Mouse (Mus musculus): ENCODE results near the gene Antxr2.

Gene Antxr2

GRCm38 (mm10) chr5:97913901-97914300 lies 116.9 kb downstream of the Antxr2 start:
- DNase-seq (ENCODE audit: inconsistent ontology term): peak; percentile 33

DNA sequence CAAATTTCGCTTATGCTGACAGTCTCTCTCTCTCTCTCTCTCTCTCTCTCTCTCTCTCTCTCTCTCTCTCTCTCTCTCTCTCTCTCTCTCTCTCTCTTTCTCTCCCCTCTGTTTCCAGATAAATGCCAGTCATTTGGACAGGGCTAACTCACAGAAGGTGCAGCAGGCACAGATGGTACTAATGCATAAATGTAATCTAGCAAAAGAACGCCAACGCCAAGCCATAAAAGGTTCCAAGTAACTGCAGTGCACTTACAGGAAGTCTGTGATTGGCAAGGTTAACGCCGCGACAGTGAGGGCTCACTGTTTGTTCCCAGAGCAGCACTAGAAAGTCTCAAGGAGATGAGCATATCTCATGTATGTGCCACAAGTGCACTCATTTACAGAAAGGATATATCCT lies 123.4 kb downstream of the Antxr2 start:
- no peak for DNase-seq (ENCODE audit: inconsistent ontology term)

- no peak for DNase-seq (ENCODE audit: inconsistent ontology term)
These were observed 124.1 kb downstream of the Antxr2 start for GRCm38 (mm10) chr5:97906537-97907266.

DNA sequence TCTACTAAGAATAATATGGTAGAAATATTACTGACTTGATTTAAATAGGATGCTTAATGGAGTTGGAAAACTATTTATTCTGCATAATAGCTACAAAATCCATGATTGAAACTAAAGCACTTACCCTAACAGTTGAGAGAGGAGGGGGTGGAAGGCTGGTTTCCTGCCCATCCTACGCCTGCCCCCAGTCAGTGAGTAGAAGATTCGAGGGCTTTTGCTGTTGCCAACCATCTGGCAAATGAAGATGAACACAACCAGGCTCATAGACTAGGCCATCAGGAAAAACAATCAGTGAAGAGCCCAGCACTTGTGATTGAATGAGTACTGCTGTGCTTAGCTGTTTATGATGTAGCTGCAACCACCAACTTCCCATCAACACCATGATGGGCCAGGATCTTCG lies 125.0 kb downstream of the Antxr2 start:
- no peak for DNase-seq (ENCODE audit: inconsistent ontology term)

DNA sequence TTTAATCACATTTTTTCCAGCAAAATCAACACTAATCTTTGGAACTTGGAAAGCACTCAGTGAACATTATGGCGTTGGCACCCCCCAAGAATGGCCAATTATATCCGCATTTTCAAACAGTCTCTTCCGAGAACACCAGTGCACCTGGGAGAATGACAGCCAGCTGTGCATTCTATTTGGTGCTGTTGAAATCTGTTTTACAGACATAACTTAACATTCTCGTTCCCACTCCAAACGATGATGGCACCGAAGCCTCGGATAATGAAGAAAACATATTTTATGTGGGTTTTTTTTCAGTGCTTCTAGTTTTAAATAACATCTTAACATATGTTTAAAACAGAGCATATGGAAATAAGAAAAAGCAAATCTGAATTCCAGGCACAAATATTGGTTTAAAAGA lies 129.7 kb downstream of the Antxr2 start:
- DNase-seq (ENCODE audit: inconsistent ontology term): no peak

- DNase-seq (ENCODE audit: inconsistent ontology term): no peak
These were observed 131.5 kb downstream of the Antxr2 start for GRCm38 (mm10) chr5:97899321-97899720.

DNA sequence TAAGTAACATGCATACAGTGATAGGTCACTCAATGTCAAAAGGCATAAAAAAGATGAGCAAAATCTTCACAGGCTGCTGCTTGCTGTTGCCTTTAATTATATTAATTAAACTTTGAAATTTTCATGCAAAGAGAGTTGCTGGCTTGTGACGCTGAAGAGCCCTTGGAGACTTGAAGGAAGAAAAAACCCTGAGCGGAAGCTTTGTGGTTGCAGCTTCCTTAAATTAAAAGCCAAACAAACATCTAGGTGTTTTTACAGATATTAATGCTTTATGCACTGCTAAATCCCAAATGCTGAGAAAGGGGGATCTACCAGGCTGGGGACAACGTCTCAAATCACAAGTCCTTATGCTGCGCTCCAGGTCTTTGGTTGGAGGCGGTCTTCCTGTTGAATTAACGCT lies 145.4 kb downstream of the Antxr2 start:
- no peak for DNase-seq (ENCODE audit: inconsistent ontology term)

DNA sequence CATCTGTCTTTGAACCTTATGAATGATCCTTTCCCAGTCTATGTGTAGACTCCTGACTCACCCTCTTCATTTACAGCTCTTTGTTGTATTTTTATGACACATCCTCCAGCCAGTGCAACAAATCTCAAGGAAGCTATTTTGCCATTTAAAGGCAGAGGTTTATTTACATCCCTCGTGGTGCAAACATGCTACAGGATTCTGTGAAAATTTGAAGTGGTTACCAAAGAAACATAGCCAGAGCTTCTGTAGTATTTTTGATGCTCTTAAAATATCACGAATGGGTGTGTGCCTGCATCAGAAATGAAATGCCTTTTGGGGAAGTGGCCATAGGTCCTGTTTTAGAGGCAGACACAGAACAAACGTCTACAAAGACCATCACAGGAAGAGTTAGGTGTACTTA lies 146.7 kb downstream of the Antxr2 start:
- DNase-seq (ENCODE audit: inconsistent ontology term): no peak

DNA sequence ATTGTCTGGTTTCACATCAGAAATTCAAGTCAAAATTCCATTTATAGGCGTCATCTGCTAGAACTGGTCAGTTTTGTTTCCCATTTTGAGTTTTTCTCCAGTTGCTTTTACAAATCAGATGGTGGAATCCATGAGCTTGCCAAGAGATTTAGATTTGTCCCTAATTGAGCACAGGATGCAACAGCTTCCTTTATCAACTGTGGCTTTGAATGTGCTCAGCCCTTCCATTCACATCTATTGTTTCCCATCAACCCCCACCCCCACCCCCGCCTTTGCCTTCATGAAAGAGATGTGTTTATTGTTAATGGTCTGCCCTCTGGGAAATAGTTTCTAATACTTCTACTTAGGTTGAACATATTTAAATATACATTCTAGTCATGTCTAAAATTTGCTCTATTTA lies 149.4 kb downstream of the Antxr2 start:
- peak; percentile 87 for DNase-seq (ENCODE audit: inconsistent ontology term)

DNA sequence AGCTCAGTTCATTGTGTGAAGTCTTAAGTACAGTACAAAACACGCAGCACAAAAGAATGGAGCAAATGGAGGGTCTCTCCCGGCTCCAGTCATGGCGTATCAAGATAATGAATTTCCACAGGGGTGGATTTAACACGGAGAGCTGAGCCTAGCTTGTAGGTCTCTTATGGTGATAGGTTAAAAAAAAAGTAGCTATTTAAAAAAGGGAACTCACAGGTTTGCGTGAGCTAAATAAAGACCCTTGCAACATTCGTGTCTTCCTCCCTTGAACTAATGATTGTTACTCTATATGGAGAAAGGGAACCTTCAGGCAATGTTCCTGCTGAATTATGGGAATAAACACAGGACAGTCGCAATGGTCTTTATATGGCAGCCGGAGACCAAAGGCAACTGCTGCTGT lies 150.7 kb downstream of the Antxr2 start:
- no peak for DNase-seq (ENCODE audit: inconsistent ontology term)

- DNase-seq (ENCODE audit: inconsistent ontology term): no peak
These were observed 152.0 kb downstream of the Antxr2 start for GRCm38 (mm10) chr5:97878871-97879270.

DNA sequence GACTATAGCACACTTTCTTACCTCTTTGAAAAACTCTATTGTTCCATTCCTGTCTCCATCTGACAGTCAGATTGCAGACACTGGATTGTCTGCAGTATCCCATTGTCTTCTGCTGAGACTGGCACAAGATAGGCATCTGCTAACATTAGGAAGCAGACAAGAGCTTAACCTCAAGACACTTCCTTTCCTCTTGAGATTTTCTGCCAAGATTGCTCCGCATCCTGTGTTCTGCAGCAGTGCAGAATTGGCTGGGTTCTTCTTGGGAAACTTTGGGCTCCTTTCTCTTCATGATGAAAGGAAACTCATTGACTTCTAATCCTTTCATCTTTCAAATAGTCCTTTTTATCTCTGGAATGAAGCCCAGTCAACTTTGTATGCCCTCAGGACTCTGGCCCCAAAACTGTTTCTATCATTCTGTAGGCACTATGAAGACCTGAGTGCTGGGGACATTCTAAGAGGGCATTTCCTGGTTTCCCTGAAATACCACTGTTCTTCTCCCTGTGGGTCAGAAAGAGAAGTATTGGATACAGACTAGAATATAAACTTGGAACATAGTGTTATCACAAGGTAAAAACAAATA lies 152.5 kb downstream of the Antxr2 start:
- no peak for DNase-seq (ENCODE audit: inconsistent ontology term)

GRCm38 (mm10) chr5:97876895-97877294 lies 153.9 kb downstream of the Antxr2 start:
- no peak for DNase-seq (ENCODE audit: inconsistent ontology term)

DNA sequence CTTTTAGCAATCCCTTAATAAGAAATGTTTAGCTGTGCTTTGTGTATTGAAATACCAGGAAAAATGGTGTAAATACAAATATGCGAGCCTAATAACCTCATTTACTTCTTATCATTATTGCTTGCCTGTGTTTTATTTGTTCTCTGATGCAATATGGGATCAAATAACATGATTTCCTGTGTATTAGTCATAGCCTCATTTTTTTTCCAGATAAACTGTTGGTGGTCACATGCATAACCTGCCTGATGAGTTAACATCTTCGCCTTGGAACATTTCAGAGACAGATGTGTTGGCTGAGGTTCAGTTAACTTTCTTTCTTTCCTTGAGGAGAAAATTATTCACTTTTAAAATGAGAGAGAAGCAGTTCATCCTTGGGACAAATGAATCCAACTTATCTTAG lies 162.9 kb downstream of the Antxr2 start:
- no peak for DNase-seq (ENCODE audit: inconsistent ontology term)

DNA sequence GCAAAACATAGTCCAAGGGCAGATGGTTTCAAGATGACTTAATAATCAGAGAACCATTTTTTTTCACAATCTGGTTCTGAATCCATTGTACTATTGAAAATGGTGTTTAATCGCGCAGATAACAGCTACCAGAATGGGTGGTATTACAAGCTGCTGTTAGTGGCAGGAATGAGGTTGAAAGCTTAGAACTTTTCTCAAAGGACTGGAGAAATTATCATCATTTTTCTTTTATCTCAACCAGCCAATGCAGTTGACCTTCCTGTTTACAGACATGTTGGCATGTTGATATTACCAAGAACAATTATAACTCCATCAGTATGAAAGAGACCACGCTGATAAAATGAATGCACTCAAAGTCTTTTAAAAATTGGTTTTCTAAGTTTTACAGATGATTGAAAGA lies 163.9 kb downstream of the Antxr2 start:
- DNase-seq (ENCODE audit: inconsistent ontology term): no peak

- no peak for DNase-seq (ENCODE audit: inconsistent ontology term)
These were observed 173.7 kb downstream of the Antxr2 start for GRCm38 (mm10) chr5:97857101-97857500.

DNA sequence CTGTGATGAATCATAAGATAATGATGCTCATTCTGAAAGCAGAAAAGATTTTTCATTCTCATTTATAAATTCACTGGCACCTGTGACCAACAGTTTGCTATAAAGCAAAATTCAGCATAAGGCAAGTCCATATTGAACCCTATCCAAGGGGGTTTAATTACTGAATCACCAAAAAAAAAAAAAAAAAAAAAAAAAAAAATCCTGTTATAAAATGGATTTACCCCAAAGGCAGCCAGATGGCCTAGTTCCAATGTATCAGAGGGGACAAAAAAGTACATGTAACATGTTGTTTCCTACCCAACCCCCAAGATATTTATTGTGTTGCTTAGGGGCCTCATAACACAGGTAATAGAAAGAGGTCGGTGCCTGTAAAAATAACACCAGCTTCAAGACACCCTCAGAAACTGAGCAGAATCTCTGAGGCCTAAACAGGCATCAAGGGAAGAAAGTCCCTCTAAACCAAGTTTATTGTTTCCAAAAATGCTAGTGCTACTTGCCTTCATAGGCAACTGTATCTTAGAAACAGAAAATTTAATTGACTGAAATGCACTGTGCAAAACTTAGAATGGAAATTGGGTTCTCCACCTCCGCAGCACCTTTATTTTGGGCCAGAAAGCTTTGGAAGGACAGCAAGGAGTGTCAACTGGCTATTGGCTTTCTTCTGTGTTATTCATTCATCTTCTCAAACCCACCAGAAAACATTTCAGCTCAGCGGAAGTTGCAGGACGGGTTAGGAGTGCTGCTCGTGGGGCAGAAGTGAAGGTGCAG lies 178.7 kb downstream of the Antxr2 start:
- DNase-seq (ENCODE audit: inconsistent ontology term): no peak

GRCm38 (mm10) chr5:97847204-97847895 lies 183.5 kb downstream of the Antxr2 start:
- DNase-seq (ENCODE audit: inconsistent ontology term): no peak

DNA sequence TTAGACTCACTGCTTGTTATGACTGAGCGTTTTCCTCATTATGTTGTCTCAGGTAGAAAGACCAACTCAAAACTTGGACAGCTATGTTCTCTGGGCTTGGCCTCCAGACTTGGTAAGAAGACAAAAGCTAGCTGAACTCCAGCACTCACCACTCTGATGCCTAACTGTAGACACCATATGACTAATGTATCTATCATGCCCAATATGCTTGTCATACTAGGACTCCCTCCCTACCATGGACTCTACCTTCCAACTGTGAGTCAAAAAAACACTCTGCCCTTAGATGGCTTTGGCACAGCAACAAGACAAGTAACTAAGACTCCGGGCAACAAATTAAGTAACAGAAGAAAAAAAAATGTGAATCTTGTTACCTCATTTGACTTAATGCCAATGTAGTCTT lies 184.3 kb downstream of the Antxr2 start:
- no peak for DNase-seq (ENCODE audit: inconsistent ontology term)

GRCm38 (mm10) chr5:97842016-97842415 lies 188.8 kb downstream of the Antxr2 start:
- DNase-seq (ENCODE audit: inconsistent ontology term): no peak

DNA sequence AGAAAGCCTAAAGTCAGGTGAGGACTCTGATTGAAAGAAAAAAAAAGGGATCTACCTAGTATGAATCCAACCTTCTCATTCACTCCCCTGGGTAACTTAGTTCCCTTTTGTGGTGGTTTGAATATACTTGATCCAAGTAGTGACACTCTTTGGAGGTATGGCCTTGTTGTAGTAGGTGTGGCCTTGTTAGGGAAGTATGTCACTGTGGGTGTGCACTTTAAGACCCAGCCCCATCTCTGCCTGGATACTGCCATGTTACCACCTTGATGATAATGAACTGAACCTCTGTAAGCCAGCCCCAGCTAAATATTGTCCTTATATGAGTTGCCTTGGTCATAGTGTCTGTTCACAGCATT lies 190.9 kb downstream of the Antxr2 start:
- no peak for DNase-seq (ENCODE audit: inconsistent ontology term)

GRCm38 (mm10) chr5:97839271-97839923 lies 191.4 kb downstream of the Antxr2 start:
- DNase-seq (ENCODE audit: inconsistent ontology term): no peak
